Mouse (Mus musculus) hindbrain, embryonic 13.5 days (tissue): ENCODE results near the gene Ltbp4. TPM values are rescaled to one million over a fixed set of nuclear protein-coding genes. Genes with fewer than 3 reads are reported as not detected.

ENCODE experiments used
- ATAC-seq: fragments of 200-750 bp; cut with Nextera tagmentation; 2 replicates; pipeline ENCODE4 v1.8.0; 2017; ENCODE audit warnings: moderate TSS enrichment; ENCODE audit not compliant: low FRiP score
- H3K27ac ChIP-seq: fragments of 300-500 bp; sonication (generic); 2 replicates; pipeline ENCODE4 v1.5.1; 2015; ENCODE audit warnings: inconsistent platforms, mild to moderate bottlenecking, moderate library complexity
- H3K27me3 ChIP-seq: fragments of 300-500 bp; sonication (generic); 2 replicates; pipeline ENCODE4 v1.6.1; 2015; ENCODE audit warnings: mild to moderate bottlenecking, inconsistent platforms
- H3K36me3 ChIP-seq: fragments of 300-500 bp; sonication (generic); 2 replicates; pipeline ENCODE4 v1.6.1; 2015; ENCODE audit warnings: mild to moderate bottlenecking, inconsistent platforms
- H3K4me1 ChIP-seq: fragments of 300-500 bp; sonication (generic); replicated peaks from 2 replicates; pipeline ENCODE4 v1.6.1; 2015; ENCODE audit warnings: inconsistent platforms
- H3K4me2 ChIP-seq: fragments of 300-500 bp; sonication (generic); 2 replicates; pipeline ENCODE4 v1.6.1; 2015; ENCODE audit warnings: inconsistent platforms, mild to moderate bottlenecking, moderate library complexity
- H3K4me3 ChIP-seq: fragments of 300-500 bp; sonication (generic); 2 replicates; pipeline ENCODE4 v1.5.1; 2015; ENCODE audit warnings: mild to moderate bottlenecking, inconsistent platforms
- H3K9ac ChIP-seq: fragments of 300-500 bp; sonication (generic); 2 replicates; pipeline ENCODE4 v1.6.1; 2015; ENCODE audit warnings: mild to moderate bottlenecking, inconsistent platforms
- H3K9me3 ChIP-seq: fragments of 300-500 bp; sonication (generic); 2 replicates; pipeline ENCODE4 v1.6.1; 2016; ENCODE audit warnings: inconsistent platforms
- WGBS: fragments of 180-500 bp; shearing (Covaris S2); methylation state at CpG from one replicate; pipeline ENCODE4 v1.1.7; 2015; 5-methylcytosine and 5-hydroxymethylcytosine counted together
- polyA plus RNA-seq: library from polyadenylated mRNA; unstranded; fragments of >200 nt; fragmentation: Nextera tagmentation; extraction: Ambion mirVana; gene quantifications from 2 replicates; pipeline ENCODE4 v1.2.1, GENCODE M21; 2015

Gene Ltbp4
- polyA plus RNA-seq, 1 experiment from 2014 or later, result 5.4 TPM

GRCm38 (mm10) chr7:27306161-27307160, 31.0 kb downstream of the Ltbp4 start:
- Histone ChIP-seq H3K9me3 (no peaks in the 10 kb centered on the region), H3K27me3 (peaks cover 43% of the 10 kb centered on the region), H3K4me3 (no peak overlapping the region), H3K27ac (no peak overlapping the region), H3K9ac (no peak overlapping the region), H3K36me3 (no peaks in the 10 kb centered on the region), H3K4me2 (no peak overlapping the region), H3K4me1 (peaks cover 17% of the 10 kb centered on the region)
- ATAC-seq, result no peak
- WGBS, result 78% methylated on average over 24 of the region's 24 CpGs

GRCm38 (mm10) chr7:27305091-27305730, 32.3 kb downstream of the Ltbp4 start:
- peaks cover 11% of the 10 kb centered on the region for H3K4me1 ChIP-seq
- H3K4me2 ChIP-seq, result no peak overlapping the region
- no peak overlapping the region for H3K4me3 ChIP-seq
- no peak overlapping the region for H3K9ac ChIP-seq
- WGBS, result 86% methylated on average over 17 of the region's 17 CpGs
- no peaks in the 10 kb centered on the region for H3K36me3 ChIP-seq
- H3K9me3 ChIP-seq, result no peaks in the 10 kb centered on the region
- no peak overlapping the region for H3K27ac ChIP-seq
- H3K27me3 ChIP-seq, result peaks cover 33% of the 10 kb centered on the region
- ATAC-seq, result no peak

GRCm38 (mm10) chr7:27302172-27302571, 35.3 kb downstream of the Ltbp4 start:
- H3K4me1 ChIP-seq, result no peaks in the 10 kb centered on the region
- ATAC-seq, result no peak
- H3K4me2 ChIP-seq, result no peak overlapping the region
- H3K9ac ChIP-seq, result no peak overlapping the region
- peaks cover 16% of the 10 kb centered on the region; the same call in 1 of the 2 replicates for H3K27me3 ChIP-seq
- no peak overlapping the region for H3K4me3 ChIP-seq
- 12% methylated on average over 11 of the region's 11 CpGs for WGBS
- H3K27ac ChIP-seq, result no peak overlapping the region
- H3K9me3 ChIP-seq, result no peaks in the 10 kb centered on the region
- no peaks in the 10 kb centered on the region for H3K36me3 ChIP-seq

DNA sequence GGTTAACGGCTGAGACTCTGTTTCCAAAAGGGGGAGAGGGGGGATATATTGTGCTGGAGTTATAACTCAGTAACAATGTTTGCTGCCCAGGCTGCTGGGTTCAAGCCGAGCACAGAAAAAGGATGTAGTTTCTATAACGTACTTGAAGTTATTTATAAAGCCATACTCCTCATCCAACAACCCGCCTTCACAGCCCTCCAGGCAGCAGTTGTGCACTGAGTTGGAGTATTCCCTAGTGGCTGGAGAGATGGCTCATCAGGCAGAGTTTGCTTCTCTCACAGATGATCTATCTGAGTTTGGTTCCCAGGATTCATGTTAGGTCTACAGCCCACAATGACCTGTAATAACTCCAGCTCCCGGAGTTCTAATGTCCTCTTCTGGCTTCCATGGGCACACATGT, 36.7 kb downstream of the Ltbp4 start:
- 78% methylated on average over 5 of the region's 5 CpGs for WGBS
- Histone ChIP-seq H3K4me2 (no peak overlapping the region), H3K9me3 (no peaks in the 10 kb centered on the region), H3K27ac (no peak overlapping the region), H3K27me3 (peaks cover 16% of the 10 kb centered on the region; the same call in 1 of the 2 replicates), H3K4me3 (no peak overlapping the region), H3K4me1 (no peaks in the 10 kb centered on the region), H3K36me3 (no peaks in the 10 kb centered on the region), H3K9ac (no peak overlapping the region)
- ATAC-seq, result no peak

- ATAC-seq, result no peak
- 87% methylated on average over 4 of the region's 4 CpGs for WGBS
- H3K4me2 ChIP-seq, result no peak overlapping the region
- H3K9me3 ChIP-seq, result no peaks in the 10 kb centered on the region
- no peak overlapping the region for H3K27ac ChIP-seq
- no peak overlapping the region for H3K9ac ChIP-seq
- no peaks in the 10 kb centered on the region for H3K36me3 ChIP-seq
- H3K4me3 ChIP-seq, result no peak overlapping the region
- peaks cover 13% of the 10 kb centered on the region; the same call in 1 of the 2 replicates for H3K27me3 ChIP-seq
- no peaks in the 10 kb centered on the region for H3K4me1 ChIP-seq
Observed at GRCm38 (mm10) chr7:27300351-27300750, 37.1 kb downstream of the Ltbp4 start.

- 92% methylated on average over 6 of the region's 6 CpGs for WGBS
- ATAC-seq, result no peak
- no peaks in the 10 kb centered on the region for H3K36me3 ChIP-seq
- H3K27me3 ChIP-seq, result peaks cover 5% of the 10 kb centered on the region; the same call in 1 of the 2 replicates
- no peaks in the 10 kb centered on the region for H3K4me1 ChIP-seq
- no peak overlapping the region for H3K4me2 ChIP-seq
- no peaks in the 10 kb centered on the region for H3K9me3 ChIP-seq
- no peak overlapping the region for H3K9ac ChIP-seq
- H3K27ac ChIP-seq, result no peak overlapping the region
- H3K4me3 ChIP-seq, result no peak overlapping the region
Observed at GRCm38 (mm10) chr7:27298816-27299215, 38.7 kb downstream of the Ltbp4 start.

DNA sequence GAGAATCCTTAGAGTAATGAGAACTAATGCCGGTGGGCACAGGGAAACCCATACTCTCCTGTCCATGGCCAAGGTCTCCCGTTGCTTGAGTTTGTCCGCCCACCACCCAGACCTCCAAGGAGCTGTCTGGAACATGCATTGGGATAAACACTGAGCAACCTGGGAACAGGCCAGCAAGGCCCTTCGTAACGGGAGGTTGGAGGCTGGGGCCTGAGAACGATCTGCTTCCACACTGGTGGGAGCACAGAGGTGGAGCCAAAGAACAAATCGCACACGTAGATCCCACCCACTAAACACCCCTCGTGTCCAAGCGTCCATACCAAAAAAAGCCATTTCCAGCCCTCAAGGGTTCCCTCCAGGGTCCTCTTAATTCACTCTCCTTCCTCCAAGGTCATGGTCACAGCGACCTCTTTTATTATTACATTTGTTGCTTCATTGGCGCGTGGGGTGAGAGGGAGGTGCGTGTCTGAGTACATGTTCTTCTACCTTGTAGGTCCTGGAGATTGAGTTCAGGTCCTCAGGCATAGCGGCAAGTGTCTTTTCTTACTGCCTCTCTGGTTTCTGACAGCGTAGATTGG, 39.4 kb downstream of the Ltbp4 start:
- Histone ChIP-seq H3K4me2 (no peak overlapping the region), H3K4me3 (no peak overlapping the region), H3K27ac (no peak overlapping the region), H3K36me3 (no peaks in the 10 kb centered on the region), H3K9ac (no peak overlapping the region), H3K4me1 (no peaks in the 10 kb centered on the region), H3K9me3 (no peaks in the 10 kb centered on the region), H3K27me3 (peaks cover 3% of the 10 kb centered on the region; the same call in 1 of the 2 replicates)
- ATAC-seq, result no peak
- 91% methylated on average over 16 of the region's 16 CpGs for WGBS

- H3K4me2 ChIP-seq, result no peak overlapping the region
- 90% methylated on average over 4 of the region's 4 CpGs for WGBS
- no peaks in the 10 kb centered on the region for H3K4me1 ChIP-seq
- H3K4me3 ChIP-seq, result no peak overlapping the region
- no peak overlapping the region for H3K27ac ChIP-seq
- ATAC-seq, result no peak
- H3K9ac ChIP-seq, result no peak overlapping the region
- H3K27me3 ChIP-seq, result peaks cover 3% of the 10 kb centered on the region; the same call in 1 of the 2 replicates
- H3K36me3 ChIP-seq, result no peaks in the 10 kb centered on the region
- no peaks in the 10 kb centered on the region for H3K9me3 ChIP-seq
Observed at GRCm38 (mm10) chr7:27296518-27296917, 41.0 kb downstream of the Ltbp4 start.

DNA sequence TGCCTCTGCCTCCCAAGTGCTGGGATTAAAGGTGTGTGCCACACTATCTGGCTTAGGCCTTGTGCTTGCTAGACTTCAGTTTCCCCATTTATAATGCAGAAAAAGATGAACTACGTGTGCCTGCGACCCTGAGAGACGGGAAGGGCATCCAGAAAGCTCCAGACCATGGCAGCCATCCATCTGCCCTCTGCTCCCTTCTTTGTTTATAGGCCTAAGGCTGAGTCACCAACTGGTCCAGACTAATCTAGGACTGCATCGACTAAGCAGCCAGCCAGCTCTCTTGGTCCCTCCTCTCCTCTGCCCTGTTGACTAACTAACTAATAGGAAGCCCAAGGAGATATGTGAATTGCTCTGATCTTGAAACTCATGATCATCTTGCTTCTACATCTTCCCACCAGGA, 41.5 kb downstream of the Ltbp4 start:
- Histone ChIP-seq H3K4me1 (no peaks in the 10 kb centered on the region), H3K4me2 (no peak overlapping the region), H3K4me3 (no peak overlapping the region), H3K9me3 (no peaks in the 10 kb centered on the region), H3K36me3 (no peaks in the 10 kb centered on the region), H3K27me3 (peaks cover 3% of the 10 kb centered on the region; the same call in 1 of the 2 replicates), H3K27ac (no peak overlapping the region), H3K9ac (no peak overlapping the region)
- no peak for ATAC-seq
- WGBS, result 85% methylated on average over 4 of the region's 4 CpGs

DNA sequence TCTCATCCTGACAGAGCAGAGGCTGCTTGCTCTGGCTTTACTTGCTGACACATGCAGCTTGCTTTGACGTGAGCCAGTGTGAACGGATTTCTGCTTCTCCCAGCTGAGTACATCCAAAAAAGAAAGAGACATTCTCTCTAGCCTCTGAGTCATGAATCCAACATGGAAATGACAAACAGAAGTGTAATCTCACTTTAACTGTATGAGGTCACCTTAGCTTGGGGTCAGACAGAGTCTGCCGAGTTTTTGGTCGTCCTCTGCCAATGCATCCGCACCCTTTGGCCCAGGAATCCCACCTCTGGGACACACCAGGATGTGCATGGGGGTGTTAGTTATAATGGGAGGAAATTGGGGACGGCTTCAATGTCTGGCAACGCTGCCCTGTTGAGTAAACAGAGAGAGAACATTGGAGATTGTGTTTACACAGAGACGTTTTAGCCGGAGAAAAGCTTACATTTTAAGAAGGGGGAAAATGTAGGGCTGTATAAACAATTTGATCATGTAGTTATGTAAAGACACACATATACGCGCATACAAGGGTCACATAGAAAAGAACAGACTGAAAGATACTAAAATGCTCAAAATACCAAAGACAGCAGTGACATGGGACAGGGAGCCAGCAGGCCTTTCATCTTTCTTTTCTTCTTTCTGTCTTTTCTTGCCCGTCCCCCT, 45.6 kb downstream of the Ltbp4 start:
- no peak for ATAC-seq
- no peaks in the 10 kb centered on the region for H3K36me3 ChIP-seq
- WGBS, result 72% methylated on average over 12 of the region's 12 CpGs

DNA sequence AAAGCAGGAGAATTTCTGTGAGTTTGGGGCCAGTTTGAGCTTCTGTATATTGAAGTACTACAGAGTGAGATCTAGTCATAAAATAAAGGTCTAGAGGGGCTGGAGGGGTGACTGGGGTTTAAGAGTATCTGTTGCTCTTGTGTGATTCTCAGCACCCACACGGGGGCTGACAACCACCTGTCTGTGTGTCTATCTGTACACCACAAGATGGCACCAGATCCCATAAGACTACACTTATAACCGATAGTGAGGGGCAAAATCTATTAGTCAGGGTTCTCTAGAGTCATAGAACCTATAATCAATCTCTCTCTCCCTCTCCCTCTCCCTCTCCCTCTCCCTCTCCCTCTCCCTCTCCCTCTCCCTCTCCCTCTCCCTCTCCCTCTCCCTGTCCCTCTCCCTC, 46.9 kb downstream of the Ltbp4 start:
- H3K4me1 ChIP-seq, result 0 out of 2 replicates have a peak, but pooled peaks cover under 1% of the 10 kb centered on the region
- H3K4me2 ChIP-seq, result no peak overlapping the region
- WGBS, result 77% methylated on average over 2 of the region's 2 CpGs
- no peak for ATAC-seq
- no peaks in the 10 kb centered on the region for H3K36me3 ChIP-seq
- no peaks in the 10 kb centered on the region for H3K9me3 ChIP-seq
- H3K27me3 ChIP-seq, result 0 out of 2 replicates have a peak, but pooled peaks cover 2% of the 10 kb centered on the region
- H3K4me3 ChIP-seq, result no peak overlapping the region
- no peak overlapping the region for H3K9ac ChIP-seq
- no peak overlapping the region for H3K27ac ChIP-seq

More for the DNA sequence above, 45.6 kb downstream of the Ltbp4 start:
- Histone ChIP-seq H3K4me1 (no peaks in the 10 kb centered on the region), H3K27ac (no peak overlapping the region), H3K27me3 (0 out of 2 replicates have a peak, but pooled peaks cover 2% of the 10 kb centered on the region), H3K9me3 (no peaks in the 10 kb centered on the region), H3K4me2 (no peak overlapping the region), H3K4me3 (no peak overlapping the region), H3K9ac (no peak overlapping the region)

- H3K9ac ChIP-seq, result no peak overlapping the region
- H3K4me2 ChIP-seq, result no peak overlapping the region
- H3K4me1 ChIP-seq, result peaks cover 8% of the 10 kb centered on the region; the same call in 1 of the 2 replicates
- peaks cover 18% of the 10 kb centered on the region for H3K27me3 ChIP-seq
- WGBS, result 86% methylated on average over 7 of the region's 7 CpGs
- no peaks in the 10 kb centered on the region for H3K36me3 ChIP-seq
- no peaks in the 10 kb centered on the region for H3K9me3 ChIP-seq
- ATAC-seq, result no peak
- no peak overlapping the region for H3K27ac ChIP-seq
- no peak overlapping the region for H3K4me3 ChIP-seq
Observed at GRCm38 (mm10) chr7:27288732-27289131, 48.8 kb downstream of the Ltbp4 start.
